21 mouse cellular contexts compared by ENCODE assay signal in the genomic region with DNA sequence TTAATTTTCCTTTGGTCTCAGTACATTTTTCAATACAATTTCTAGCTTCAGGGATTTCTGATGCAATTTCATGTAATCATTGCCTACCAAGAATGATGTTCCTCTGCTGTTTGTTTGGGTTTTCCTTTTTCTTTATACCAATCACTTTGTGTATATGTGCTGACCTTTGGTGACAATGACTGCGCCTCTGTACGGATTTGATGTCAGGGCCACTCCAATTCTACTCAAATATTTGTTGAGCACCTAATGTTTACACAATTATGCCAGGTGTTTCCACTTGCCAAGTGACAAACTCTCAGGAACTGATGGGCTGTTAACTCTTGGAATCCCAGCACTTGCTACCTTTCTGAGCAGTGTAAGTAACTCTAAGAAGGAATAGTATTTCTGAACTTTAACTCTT.
DNase-seq lines count a peak whose midpoint lies in the region; ATAC-seq and TF ChIP-seq lines count a peak whose summit lies in the region.
"Had no signal": no experiment of that assay in that cellular context is flagged by ENCODE, and none has a peak within 500 bp of the region (broad histone marks: within the 10 kb centered on the region; RNA-seq: fewer than 3 reads in every experiment).

No protein-coding gene starts in this region.

- no peak for DNase-seq in liver, postnatal 0 days
- no peak for DNase-seq in liver
- peak; percentile 20 for DNase-seq in 3T3-L1 (ENCODE audit: low read depth, low spot score)
- no peak for DNase-seq in CH12.LX (ENCODE audit: extremely low read depth)
- no peak for DNase-seq in forebrain, postnatal 0 days
- DNase-seq in ovary, adult 18-20 months (ENCODE audit: low spot score): no peak
- DNase-seq in kidney, adult 2 months: no peak
- DNase-seq: adrenal gland, postnatal 10 days; B cell, adult 2 months; cerebellum, adult 11 months; cerebellum, adult 8-10 months; cerebellum, postnatal 14 days; gastrocnemius, postnatal 14 days; heart, adult 2 months had no signal

- 64% methylated on average over 2 of the region's 2 CpGs for WGBS in liver, postnatal 0 days (ENCODE audit: insufficient replicate concordance)
- WGBS in macrophage (ENCODE audit: missing documents): 100% methylated on average over 2 of the region's 2 CpGs
- WGBS in forebrain, postnatal 0 days: 86% methylated on average over 2 of the region's 2 CpGs
- WGBS in kidney, adult 2 months: 78% methylated on average over 2 of the region's 2 CpGs

- TF ChIP-seq POLR2A in CH12.LX (IDR thresholded peaks at IDR 0.05; ENCODE audit: low read depth, low read length): no peak
- no peak for TF ChIP-seq POLR2A in kidney, adult 2 months (IDR thresholded peaks at IDR 0.05; ENCODE audit: low read depth, low read length)

- TF ChIP-seq EP300 in liver, postnatal 0 days (IDR thresholded peaks at IDR 0.05; ENCODE audit: low read depth): peak; percentile 28; the same call in 1 of the 2 replicates
- no peak for TF ChIP-seq EP300 in CH12.LX (IDR thresholded peaks at IDR 0.05; ENCODE audit: low read length)

- no peak overlapping the region for H3K9ac ChIP-seq in liver, postnatal 0 days (replicated peaks)
- H3K9ac ChIP-seq in CH12.LX (ENCODE audit: insufficient read depth, low read depth): 0 out of 2 replicates have a peak overlapping the region, but pooled peaks have one; percentile 24
- H3K9ac ChIP-seq in forebrain, postnatal 0 days: no peak overlapping the region
- H3K9ac ChIP-seq: embryonic facial prominence, embryonic 12.5 days; forebrain, embryonic 12.5 days; heart, embryonic 12.5 days had no signal

- H3K27ac ChIP-seq in liver, postnatal 0 days (ENCODE audit: low read depth): peak overlapping the region; percentile 29
- H3K27ac ChIP-seq in CH12.LX (ENCODE audit: insufficient read depth, low read depth): no peak overlapping the region
- 0 out of 2 replicates have a peak overlapping the region, but pooled peaks have one; percentile 5 for H3K27ac ChIP-seq in macrophage
- H3K27ac ChIP-seq in forebrain, postnatal 0 days (ENCODE audit: low read depth, low read length): no peak overlapping the region
- no peak overlapping the region for H3K27ac ChIP-seq in kidney, adult 2 months (ENCODE audit: insufficient read depth, low read depth, low read length)
- H3K27ac ChIP-seq: embryonic facial prominence, embryonic 12.5 days; forebrain, embryonic 12.5 days; heart, adult 2 months; hindbrain, embryonic 10.5 days had no signal

- peaks cover 5% of the 10 kb centered on the region for H3K4me1 ChIP-seq in liver, postnatal 0 days (ENCODE audit: insufficient read depth)
- peaks cover 13 to 25% of the 10 kb centered on the region in 2 experiments for H3K4me1 ChIP-seq in CH12.LX (ENCODE audit: control insufficient read depth in 1 of 2, insufficient read depth in 2 of 2)
- no peaks in the 10 kb centered on the region for H3K4me1 ChIP-seq in forebrain, postnatal 0 days (ENCODE audit: insufficient read depth)
- peaks cover 10% of the 10 kb centered on the region; the same call in 1 of the 2 replicates for H3K4me1 ChIP-seq in kidney, adult 2 months (ENCODE audit: control insufficient read depth, insufficient read depth, low read length)
- H3K4me1 ChIP-seq: embryonic facial prominence, embryonic 12.5 days; forebrain, embryonic 12.5 days; heart, embryonic 12.5 days had no signal

- no peak for TF ChIP-seq CTCF in liver, postnatal 0 days (IDR thresholded peaks at IDR 0.05; ENCODE audit: low read depth)
- TF ChIP-seq CTCF in CH12.LX (conservative IDR thresholded peaks at IDR 0.05 in 1 of 2, IDR thresholded peaks at IDR 0.05 in 1 of 2; ENCODE audit: low read depth in 2 of 2, low read length in 2 of 2): no peak
- no peak for TF ChIP-seq CTCF in forebrain, postnatal 0 days (IDR thresholded peaks at IDR 0.05; ENCODE audit: low read depth)
- TF ChIP-seq CTCF in kidney, adult 2 months (conservative IDR thresholded peaks at IDR 0.05; ENCODE audit: insufficient read depth, insufficient read length, low read depth, low read length): no peak

- no peaks in the 10 kb centered on the region for H3K27me3 ChIP-seq in liver, postnatal 0 days (ENCODE audit: insufficient read depth, low read length)
- no peaks in the 10 kb centered on the region for H3K27me3 ChIP-seq in CH12.LX (replicated peaks)
- no peaks in the 10 kb centered on the region for H3K27me3 ChIP-seq in forebrain, postnatal 0 days (ENCODE audit: insufficient read depth, low read length)
- H3K27me3 ChIP-seq in kidney, adult 2 months (replicated peaks; ENCODE audit: control insufficient read depth, insufficient read depth, low read length): no peaks in the 10 kb centered on the region
- H3K27me3 ChIP-seq: embryonic facial prominence, embryonic 12.5 days; forebrain, embryonic 12.5 days; heart, embryonic 12.5 days had no signal

- H3K9me3 ChIP-seq in liver, postnatal 0 days (ENCODE audit: low read length): no peaks in the 10 kb centered on the region
- peaks cover 4% of the 10 kb centered on the region for H3K9me3 ChIP-seq in CH12.LX (replicated peaks; ENCODE audit: low read length)
- H3K9me3 ChIP-seq in forebrain, postnatal 0 days (ENCODE audit: low read length): no peaks in the 10 kb centered on the region
- H3K9me3 ChIP-seq: embryonic facial prominence, embryonic 12.5 days; forebrain, embryonic 12.5 days; heart, embryonic 12.5 days; hindbrain, embryonic 10.5 days had no signal

- no peak overlapping the region for H3K4me3 ChIP-seq in liver, postnatal 0 days (ENCODE audit: low read depth, low read length)
- no peak overlapping the region for H3K4me3 ChIP-seq in CH12.LX (replicated peaks in 1 of 3; ENCODE audit: low read depth in 2 of 3, low read length in 2 of 3, poor library complexity in 1 of 3)
- no peak overlapping the region for H3K4me3 ChIP-seq in macrophage (ENCODE audit: inconsistent target)
- H3K4me3 ChIP-seq in forebrain, postnatal 0 days (ENCODE audit: low read depth, low read length): no peak overlapping the region
- no peak overlapping the region for H3K4me3 ChIP-seq in kidney, adult 2 months (ENCODE audit: insufficient read depth, low read depth, low read length)
- H3K4me3 ChIP-seq: embryonic facial prominence, embryonic 12.5 days; forebrain, embryonic 12.5 days; heart, adult 2 months; heart, embryonic 12.5 days; hindbrain, embryonic 10.5 days had no signal

- no peak for TF ChIP-seq RAD21 in CH12.LX (IDR thresholded peaks at IDR 0.05; ENCODE audit: low read depth, low read length)

- in situ Hi-C loops in CH12.LX (cut with MboI; ENCODE audit: low pct_ligation_motif_present, low pct_unique_long_range_greater_than_20kb, low sequenced_read_pairs): no loop called here

- ATAC-seq in liver, postnatal 0 days: peak; percentile 91
- ATAC-seq in forebrain, postnatal 0 days: no peak
- ATAC-seq: CD4-positive, CD25-positive, alpha-beta regulatory T cell, adult 4 months; forebrain, embryonic 16.5 days had no signal

- no peaks in the 10 kb centered on the region for H3K79me2 ChIP-seq in CH12.LX (replicated peaks; ENCODE audit: control insufficient read depth, extremely low read depth, insufficient read depth, poor library complexity, severe bottlenecking)
- H3K79me2 ChIP-seq in macrophage (ENCODE audit: inconsistent target): peaks cover 57% of the 10 kb centered on the region

- H3K4me2 ChIP-seq in liver, postnatal 0 days (ENCODE audit: low read depth, low read length): no peak overlapping the region
- H3K4me2 ChIP-seq in CH12.LX (ENCODE audit: insufficient read depth, low read depth, poor library complexity, severe bottlenecking): no peak overlapping the region
- H3K4me2 ChIP-seq in forebrain, postnatal 0 days (ENCODE audit: low read depth): no peak overlapping the region
- H3K4me2 ChIP-seq: embryonic facial prominence, embryonic 12.5 days; forebrain, embryonic 12.5 days; heart, embryonic 12.5 days had no signal

- dilution Hi-C loops in CH12.LX (cut with MboI; ENCODE audit: extremely low pct_ligation_motif_present, extremely low pct_unique_long_range_greater_than_20kb, low sequenced_read_pairs): no loop called here

- H3K36me3 ChIP-seq in liver, postnatal 0 days (replicated peaks; ENCODE audit: insufficient read depth, low read length): peaks cover 3% of the 10 kb centered on the region; the same call in 1 of the 2 replicates
- peaks cover 32 to 58% of the 10 kb centered on the region in 2 experiments for H3K36me3 ChIP-seq in CH12.LX (replicated peaks in 1 of 2; ENCODE audit: control insufficient read depth in 1 of 2, insufficient read depth in 1 of 2, low read length in 1 of 2)
- H3K36me3 ChIP-seq in macrophage (ENCODE audit: inconsistent target): peaks cover 50% of the 10 kb centered on the region; the same call in 1 of the 2 replicates
- H3K36me3 ChIP-seq in forebrain, postnatal 0 days (ENCODE audit: insufficient read depth): peaks cover 24% of the 10 kb centered on the region
- H3K36me3 ChIP-seq in kidney, adult 2 months (ENCODE audit: control insufficient read depth, insufficient read depth, low read length): peaks cover 2% of the 10 kb centered on the region; the same call in 1 of the 2 replicates

TF ChIP-seq in CH12.LX, 34 proteins besides CTCF, POLR2A, EP300 and RAD21:
- no peak for TF ChIP-seq NRF1 (IDR thresholded peaks at IDR 0.05; ENCODE audit: low read depth, low read length)
- no peak for TF ChIP-seq CHD1 (IDR thresholded peaks at IDR 0.05; ENCODE audit: low read depth, low read length)
- TF ChIP-seq PAX5 (IDR thresholded peaks at IDR 0.05; ENCODE audit: low read length): no peak
- no peak for TF ChIP-seq ETS1 (conservative IDR thresholded peaks at IDR 0.05; ENCODE audit: low read depth, low read length)
- no peak for TF ChIP-seq E2F4 (IDR thresholded peaks at IDR 0.05; ENCODE audit: insufficient replicate concordance, low read depth, low read length)
- TF ChIP-seq ZMIZ1 (IDR thresholded peaks at IDR 0.05; ENCODE audit: low read depth, low read length): no peak
- no peak for TF ChIP-seq ZNF384 (IDR thresholded peaks at IDR 0.05; ENCODE audit: low read depth, low read length)
- TF ChIP-seq MAX (IDR thresholded peaks at IDR 0.05; ENCODE audit: low read length): no peak
- no peak for TF ChIP-seq MYC (IDR thresholded peaks at IDR 0.05; ENCODE audit: low read depth, low read length)
- no peak for TF ChIP-seq MXI1 (IDR thresholded peaks at IDR 0.05; ENCODE audit: low read depth, low read length)
- no peak for TF ChIP-seq USF2 (conservative IDR thresholded peaks at IDR 0.05; ENCODE audit: low read depth, low read length)
- TF ChIP-seq KAT2A (IDR thresholded peaks at IDR 0.05; ENCODE audit: insufficient replicate concordance, low read length): no peak
- TF ChIP-seq IRF4 (IDR thresholded peaks at IDR 0.05; ENCODE audit: low read depth, low read length): no peak
TF ChIP-seq in CH12.LX: peak in this region for 0.

Comparison
In these comparisons a context has a peak if more than half of its experiments do, and no peak if none do; other contexts are left out.
1. H3K27ac ChIP-seq: peak in liver, postnatal 0 days (single experiment) and macrophage (single experiment); none in CH12.LX (single experiment), forebrain, postnatal 0 days (single experiment) and kidney, adult 2 months (single experiment).